Mouse (Mus musculus) small intestine, adult 2 months (tissue): ENCODE data around the gene Itfg2. TPM values are rescaled to one million over a fixed set of nuclear protein-coding genes. Genes with fewer than 3 reads are reported as not detected.
"Not testable (repeated sequence)": the region's sequence is repeated elsewhere in the genome, so short reads cannot be mapped to it uniquely, and the experiment has no call there.

Experiments
- H3K27ac ChIP-seq: fragments of 200-500 bp; 2 replicates; pipeline ENCODE4 v1.5.1; 2012; ENCODE audit warnings: low read depth, low read length, control low read depth, inconsistent platforms; ENCODE audit not compliant: insufficient read depth
- H3K27me3 ChIP-seq: fragments of 200-500 bp; 2 replicates; pipeline ENCODE4 v1.6.1; 2012; ENCODE audit warnings: mild to moderate bottlenecking, moderate library complexity, low read length, inconsistent platforms; ENCODE audit not compliant: control insufficient read depth, insufficient read depth
- H3K36me3 ChIP-seq: fragments of 200-500 bp; 2 replicates; pipeline ENCODE4 v1.6.1; 2012; ENCODE audit warnings: mild to moderate bottlenecking, low read length, control low read depth, inconsistent platforms; ENCODE audit not compliant: control insufficient read depth, insufficient read depth
- H3K4me1 ChIP-seq: fragments of 200-500 bp; 2 replicates; pipeline ENCODE4 v1.6.1; 2012; ENCODE audit warnings: low read length, inconsistent platforms, mixed read lengths; ENCODE audit not compliant: control insufficient read depth, insufficient read depth, insufficient read length
- H3K4me3 ChIP-seq: fragments of 200-500 bp; 2 replicates; pipeline ENCODE4 v1.5.1; 2012; ENCODE audit warnings: low read depth, mild to moderate bottlenecking, control low read depth, inconsistent platforms, low read length, moderate library complexity
- CTCF ChIP-seq: fragments of 200-500 bp; IDR thresholded peaks from 2 replicates; pipeline ENCODE4 v1.5.1; 2012; ENCODE audit warnings: low read depth, mild to moderate bottlenecking, control low read depth, inconsistent platforms, low read length, moderate library complexity, mixed read lengths; ENCODE audit not compliant: insufficient replicate concordance, insufficient read length; ENCODE audit errors: extremely low read depth
- POLR2A ChIP-seq: fragments of 200-500 bp; IDR thresholded peaks from 2 replicates; pipeline ENCODE4 v1.6.1; 2012; ENCODE audit warnings: low read depth, mild to moderate bottlenecking, control low read depth, inconsistent platforms, low read length, moderate library complexity
- WGBS: fragments of 180-500 bp; shearing (Covaris S2); methylation state at CpG from one replicate; pipeline ENCODE4 v1.1.7; 2018; 5-methylcytosine and 5-hydroxymethylcytosine counted together
- polyA plus RNA-seq: library from polyadenylated mRNA; depleted of rRNA; stranded (reverse); fragments of >200 nt; gene quantifications from 2 replicates; pipeline ENCODE4 v1.2.3, GENCODE M21; 2012

Itfg2 gene
- polyA plus RNA-seq, 1 experiment = 16.1 TPM

DNA sequence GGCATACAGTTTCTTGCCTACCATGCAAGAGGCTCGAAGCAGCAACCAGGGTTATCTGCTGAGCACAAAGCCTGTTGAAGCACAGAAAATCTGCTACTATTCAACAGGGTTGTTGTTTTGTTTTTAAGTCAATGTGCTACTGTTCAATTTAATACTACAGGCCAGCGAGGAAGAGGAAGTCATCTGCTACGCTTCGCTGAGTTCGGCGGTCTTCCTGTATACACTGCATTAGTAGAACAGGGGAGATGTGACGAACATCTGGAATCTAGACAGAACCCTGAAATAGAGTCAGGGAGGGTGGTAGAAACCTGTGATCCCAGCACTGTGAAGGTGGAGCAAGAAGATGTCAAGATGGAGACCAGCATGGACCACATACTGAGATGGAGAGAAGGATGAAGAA is 41.0 kb downstream of the Itfg2 start:
- no peak for TF ChIP-seq CTCF
- whole genome bisulfite sequencing = 81% methylated on average over 7 of the region's 7 CpGs
- Histone ChIP-seq H3K4me3 (no peak overlapping the region), H3K27me3 (no peaks in the 10 kb centered on the region), H3K27ac (no peak overlapping the region), H3K4me1 (peaks cover under 1% of the 10 kb centered on the region; the same call in 1 of the 2 replicates), H3K36me3 (no peaks in the 10 kb centered on the region)

- no peaks in the 10 kb centered on the region for H3K36me3 ChIP-seq
- TF ChIP-seq CTCF = no peak
- TF ChIP-seq POLR2A = no peak
- WGBS = 49% methylated on average over 3 of the region's 3 CpGs
Measured at GRCm38 (mm10) chr6:128381254-128381653, 43.5 kb downstream of the Itfg2 start.

DNA sequence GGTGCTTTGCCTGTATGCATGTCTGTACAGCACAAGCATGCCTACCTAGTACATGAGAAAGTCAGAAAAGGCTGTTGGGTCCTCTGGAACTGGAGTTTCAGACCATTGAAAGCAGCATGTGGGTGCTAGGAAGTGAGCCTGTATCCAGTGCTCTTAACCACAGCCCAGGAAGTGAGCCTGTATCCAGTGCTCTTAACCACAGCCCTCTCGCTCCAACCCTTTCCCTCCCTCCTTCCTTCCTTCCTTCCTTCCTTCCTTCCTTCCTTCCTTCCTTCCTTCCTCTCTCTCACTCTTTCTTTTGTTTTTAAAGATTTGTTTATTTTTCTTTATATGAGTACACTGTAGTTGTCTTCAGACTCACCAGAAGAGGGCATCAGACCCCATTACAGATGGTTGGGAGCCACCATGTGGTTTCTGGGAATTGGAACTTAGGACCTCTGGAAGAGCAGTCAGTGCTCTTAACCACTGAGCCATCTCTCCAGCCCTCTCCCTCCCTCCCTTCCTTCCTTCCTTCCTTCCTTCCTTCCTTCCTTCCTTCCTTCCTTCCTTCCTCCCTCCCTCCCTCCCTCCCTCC is 44.0 kb downstream of the Itfg2 start:
- 44% methylated on average over 1 of the region's 1 CpGs for WGBS
- H3K36me3 ChIP-seq, H3K4me1 ChIP-seq, H3K27me3 ChIP-seq, H3K27ac ChIP-seq, H3K4me3 ChIP-seq: not testable (repeated sequence)

More at GRCm38 (mm10) chr6:128381254-128381653, 43.5 kb downstream of the Itfg2 start:
- no peaks in the 10 kb centered on the region for H3K27me3 ChIP-seq
- no peaks in the 10 kb centered on the region for H3K4me1 ChIP-seq
- no peak overlapping the region for H3K27ac ChIP-seq
- no peak overlapping the region for H3K4me3 ChIP-seq

DNA sequence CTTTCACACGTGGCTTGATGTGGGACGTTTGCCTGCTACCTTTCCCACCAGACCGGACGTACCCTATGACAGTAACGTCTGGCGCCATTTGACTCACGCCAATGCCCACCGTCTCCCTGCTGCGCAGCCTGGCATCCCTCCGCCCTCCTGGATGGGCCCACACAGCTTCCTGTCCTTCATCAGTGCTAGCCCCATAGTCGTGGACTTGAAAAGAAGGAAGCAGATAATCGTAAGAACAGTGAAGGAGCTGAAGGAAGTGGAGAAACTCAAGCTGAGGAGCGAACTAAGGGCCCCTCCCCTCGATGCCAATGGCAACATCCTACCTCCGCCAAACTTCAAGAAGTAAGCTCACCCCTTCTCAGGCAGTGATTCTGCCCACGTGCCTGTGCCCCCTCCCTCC is 45.1 kb downstream of the Itfg2 start:
- TF ChIP-seq CTCF (no peak), POLR2A (no peak)
- WGBS = 77% methylated on average over 16 of the region's 16 CpGs
- Histone ChIP-seq H3K4me1 (no peaks in the 10 kb centered on the region), H3K27ac (no peak overlapping the region), H3K27me3 (no peaks in the 10 kb centered on the region), H3K36me3 (0 out of 2 replicates have a peak, but pooled peaks cover under 1% of the 10 kb centered on the region), H3K4me3 (no peak overlapping the region)

GRCm38 (mm10) chr6:128376371-128377085 is 48.2 kb downstream of the Itfg2 start:
- H3K4me1 ChIP-seq = no peaks in the 10 kb centered on the region
- H3K27me3 ChIP-seq = no peaks in the 10 kb centered on the region
- H3K4me3 ChIP-seq = no peak overlapping the region
- H3K36me3 ChIP-seq = peaks cover 4% of the 10 kb centered on the region; the same call in 1 of the 2 replicates
- 90% methylated on average over 17 of the region's 17 CpGs for WGBS
- H3K27ac ChIP-seq = no peak overlapping the region
- TF ChIP-seq CTCF (no peak), POLR2A (no peak)

DNA sequence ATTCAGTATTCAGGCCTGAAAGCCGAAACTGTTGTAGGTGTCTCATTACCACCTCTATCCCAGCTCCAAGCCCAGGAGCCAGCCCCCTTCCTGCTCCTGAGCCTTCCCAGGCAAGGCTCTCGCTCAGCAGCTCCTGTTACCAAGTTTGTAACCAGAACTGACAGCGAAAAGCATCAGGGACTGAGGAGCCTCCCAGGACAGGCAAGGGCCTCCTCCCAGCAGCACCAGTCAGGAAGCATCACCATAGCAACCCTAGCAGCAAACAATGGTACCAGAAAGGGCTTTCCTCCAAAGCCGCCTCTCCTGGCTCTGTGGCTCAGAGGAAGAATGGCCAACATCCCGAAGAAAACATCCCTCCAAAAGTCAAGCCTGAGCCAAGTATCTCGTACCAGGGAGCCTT is 49.5 kb downstream of the Itfg2 start, which contains the start of the genes Tex52 and Gm44596:
Gene Tex52 (plus strand): TSS at position 265 of the 400 bp plus-strand sequence.
Gene Gm44596 (plus strand): TSS at position 312 of the 400 bp plus-strand sequence.
- Histone ChIP-seq H3K4me1 (no peaks in the 10 kb centered on the region), H3K36me3 (peaks cover 4% of the 10 kb centered on the region; the same call in 1 of the 2 replicates), H3K27me3 (no peaks in the 10 kb centered on the region), H3K4me3 (no peak within 1 kb of the TSS), H3K27ac (no peak within 1 kb of the TSS)
- 72% methylated on average over 6 of the region's 6 CpGs for WGBS
- TF ChIP-seq POLR2A (no peak), CTCF (no peak)

DNA sequence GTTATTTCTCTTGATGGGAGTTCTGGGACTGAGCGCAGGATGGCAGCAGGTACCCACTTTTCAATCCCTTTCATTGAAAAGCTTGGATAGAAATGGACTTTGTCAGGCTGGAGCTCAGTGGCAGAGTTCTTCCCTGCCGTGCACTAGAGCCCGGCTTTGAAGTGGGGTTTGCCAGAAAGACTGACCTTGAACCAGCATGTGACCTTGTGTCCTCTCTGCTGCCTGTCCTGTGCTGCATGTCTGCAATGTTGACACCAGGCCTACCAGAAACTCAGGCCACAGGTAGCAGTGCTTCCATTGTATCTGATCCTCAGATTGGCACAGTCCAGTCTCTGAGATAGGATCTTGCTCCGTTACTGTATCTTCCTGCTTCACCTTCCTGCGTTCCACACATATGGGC is 54.7 kb downstream of the Itfg2 start:
- no peaks in the 10 kb centered on the region for H3K4me1 ChIP-seq
- H3K27me3 ChIP-seq = no peaks in the 10 kb centered on the region
- H3K4me3 ChIP-seq = no peak overlapping the region
- TF ChIP-seq CTCF (no peak), POLR2A (no peak)
- peaks cover 13% of the 10 kb centered on the region for H3K36me3 ChIP-seq
- no peak overlapping the region for H3K27ac ChIP-seq
- 91% methylated on average over 5 of the region's 5 CpGs for WGBS
